Mouse (Mus musculus): ENCODE measurements at regions not wholly inside any gene's neighbourhood (a gene's known extent, or its start where the extent isn't known, plus 50 kb on each side); places are given as distances from the start of the nearest gene placed in this dataset.
"Not testable (repeated sequence)": the region's sequence is repeated elsewhere in the genome, so short reads cannot be mapped to it uniquely, and the experiment has no call there.

- no peak for DNase-seq
Measured at GRCm38 (mm10) chr11:9932360-9933265, 740.9 kb downstream of the Abca13 start.

- DNase-seq, result no peak
Measured at GRCm38 (mm10) chr11:9962696-9963202, 771.0 kb downstream of the Abca13 start.

GRCm38 (mm10) chr11:9982974-9983373 lies 791.2 kb downstream of the Abca13 start:
- no peak for DNase-seq

GRCm38 (mm10) chr11:9994601-9995166 lies 802.9 kb downstream of the Abca13 start:
- no peak for DNase-seq

- DNase-seq, result no peak
Measured at GRCm38 (mm10) chr11:9995356-9995755, 803.6 kb downstream of the Abca13 start.

- DNase-seq, result no peak
Measured at GRCm38 (mm10) chr11:9997532-9998138, 805.9 kb downstream of the Abca13 start.

GRCm38 (mm10) chr11:10002170-10002569 lies 810.4 kb downstream of the Abca13 start:
- no peak for DNase-seq

- no peak for DNase-seq
Measured at GRCm38 (mm10) chr11:10006881-10007280, 815.1 kb downstream of the Abca13 start.

GRCm38 (mm10) chr11:10046593-10046992 lies 854.9 kb downstream of the Abca13 start:
- no peak for DNase-seq

GRCm38 (mm10) chr11:10051584-10052210 lies 860.0 kb downstream of the Abca13 start:
- DNase-seq, result no peak

GRCm38 (mm10) chr11:10071881-10072280 lies 880.1 kb downstream of the Abca13 start:
- no peak for DNase-seq

- DNase-seq, result no peak
Measured at GRCm38 (mm10) chr11:10087939-10088338, 896.2 kb downstream of the Abca13 start.

GRCm38 (mm10) chr11:10102314-10102713 lies 910.6 kb downstream of the Abca13 start:
- DNase-seq, result not testable (repeated sequence)

GRCm38 (mm10) chr11:10105077-10105476 lies 913.3 kb downstream of the Abca13 start:
- DNase-seq, result no peak

GRCm38 (mm10) chr11:10142161-10142560 lies 950.4 kb downstream of the Abca13 start:
- DNase-seq, result no peak

- no peak for DNase-seq
Measured at GRCm38 (mm10) chr11:10149160-10149559, 957.4 kb downstream of the Abca13 start.

- DNase-seq, result no peak
Measured at GRCm38 (mm10) chr11:10153836-10154235, 960.2 kb upstream of the Vwc2 start.

GRCm38 (mm10) chr11:10193738-10194137 lies 920.3 kb upstream of the Vwc2 start:
- DNase-seq, result no peak

- DNase-seq, result no peak
Measured at GRCm38 (mm10) chr11:10194774-10195173, 919.2 kb upstream of the Vwc2 start.

GRCm38 (mm10) chr11:10201021-10201420 lies 913.0 kb upstream of the Vwc2 start:
- peak; percentile 26 for DNase-seq

GRCm38 (mm10) chr11:10205257-10205656 lies 908.8 kb upstream of the Vwc2 start:
- DNase-seq, result no peak
